Mouse (Mus musculus) ZHBTc4 (cell line): Measurements from ENCODE around the gene Fam53b.
A peak's percentile ranks its signal among the peaks of the same experiment; 100 is the strongest.
"Not testable (repeated sequence)": the region's sequence is repeated elsewhere in the genome, so short reads cannot be mapped to it uniquely, and the experiment has no call there.

ENCODE experiments used
- DNase-seq: peaks from one replicate; pipeline ENCODE4 v3.0.0-alpha.2; 2011; ENCODE audit warnings: low read depth, low spot score

Fam53b gene

DNA sequence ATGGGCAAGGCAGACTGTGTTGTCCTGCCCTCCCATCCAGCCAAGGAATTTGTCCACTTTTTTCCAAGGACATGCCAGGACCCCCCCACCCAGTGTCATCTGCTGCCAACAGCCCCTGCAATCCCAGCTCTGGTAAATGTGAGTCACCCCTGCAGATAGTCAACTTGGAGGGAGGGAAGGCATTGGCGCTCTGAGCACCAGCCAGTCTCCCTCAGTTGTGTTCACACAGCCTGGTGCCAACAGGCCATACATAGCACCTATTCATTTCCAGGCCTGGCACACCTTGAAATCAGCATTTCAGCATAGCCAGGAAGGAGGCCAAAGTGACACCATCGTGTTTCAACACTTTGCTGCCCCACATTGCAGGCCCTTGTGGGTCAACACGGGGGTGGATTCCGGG, 129.8 kb downstream of the Fam53b start:
- DNase-seq: no peak

GRCm38 (mm10) chr7:132682901-132683300, 130.8 kb downstream of the Fam53b start:
- DNase-seq: no peak

GRCm38 (mm10) chr7:132682336-132682735, 131.3 kb downstream of the Fam53b start:
- no peak for DNase-seq

DNA sequence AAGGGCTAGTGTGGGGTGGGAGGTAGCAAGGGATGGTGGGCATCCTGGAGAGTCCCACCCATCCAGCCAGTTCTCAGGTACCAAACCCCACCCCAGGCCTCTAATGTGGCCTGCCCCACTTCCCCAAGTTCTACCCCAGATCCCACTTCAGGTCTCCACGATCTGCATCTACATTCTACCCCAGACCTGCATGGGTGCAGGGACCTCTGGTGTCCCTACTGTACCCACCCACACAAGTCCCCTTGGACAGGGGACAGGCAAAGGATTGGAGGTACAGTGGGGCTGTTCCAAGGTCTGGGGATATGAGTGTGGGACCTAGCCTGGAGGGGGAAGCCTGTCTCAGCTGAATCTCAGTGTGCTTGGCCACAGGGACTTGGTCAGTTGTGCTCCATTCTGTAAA, 131.9 kb downstream of the Fam53b start:
- DNase-seq: no peak

GRCm38 (mm10) chr7:132681296-132681695, 132.4 kb downstream of the Fam53b start:
- no peak for DNase-seq

GRCm38 (mm10) chr7:132679549-132679948, 134.1 kb downstream of the Fam53b start:
- peak; percentile 26 for DNase-seq

DNA sequence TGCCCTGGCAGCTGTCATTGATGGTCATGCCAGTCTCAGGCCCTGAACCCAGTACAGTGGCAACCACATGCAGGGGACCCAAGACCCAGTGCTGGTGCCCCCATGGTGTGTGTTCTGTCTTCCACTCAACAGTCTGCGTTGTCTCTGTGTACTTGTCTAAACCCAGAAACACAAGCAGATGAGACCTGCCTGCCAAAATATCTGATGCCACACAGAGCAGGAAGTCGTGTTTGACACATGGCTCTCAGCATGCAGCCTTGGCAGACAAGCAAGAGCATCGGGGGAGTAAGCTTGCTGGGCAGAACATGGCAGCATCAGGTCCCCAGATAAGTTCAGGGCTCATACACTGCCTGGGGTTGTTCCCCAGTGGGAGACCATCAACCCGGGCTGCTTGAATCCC, 134.6 kb downstream of the Fam53b start:
- DNase-seq: no peak

GRCm38 (mm10) chr7:132675922-132676321, 137.8 kb downstream of the Fam53b start:
- DNase-seq: no peak

- peak; percentile 77 for DNase-seq
These were observed 139.5 kb downstream of the Fam53b start for GRCm38 (mm10) chr7:132673931-132674755.

GRCm38 (mm10) chr7:132672481-132672959, 141.2 kb downstream of the Fam53b start:
- DNase-seq: peak; percentile 65

DNA sequence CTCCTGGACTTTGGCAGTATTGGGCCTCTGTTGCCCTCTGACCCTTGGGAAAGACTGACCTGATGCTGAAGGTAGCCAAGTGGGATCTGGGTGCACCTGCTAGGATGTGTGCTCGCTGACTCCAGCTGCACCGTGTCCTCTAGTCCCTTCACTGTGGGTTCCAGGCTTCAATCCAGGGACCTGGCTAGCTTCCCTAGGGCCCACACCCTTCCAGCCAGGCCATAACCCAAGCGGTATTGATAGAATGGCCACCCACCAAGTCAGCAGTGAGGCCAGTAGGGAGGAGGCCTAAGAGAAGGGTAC, 142.9 kb downstream of the Fam53b start:
- DNase-seq: no peak

- DNase-seq: no peak
These were observed 143.5 kb downstream of the Fam53b start for GRCm38 (mm10) chr7:132669999-132670862.

- no peak for DNase-seq
These were observed 145.1 kb downstream of the Fam53b start for GRCm38 (mm10) chr7:132668604-132669003.

GRCm38 (mm10) chr7:132666516-132666915, 147.2 kb downstream of the Fam53b start:
- DNase-seq: no peak

DNA sequence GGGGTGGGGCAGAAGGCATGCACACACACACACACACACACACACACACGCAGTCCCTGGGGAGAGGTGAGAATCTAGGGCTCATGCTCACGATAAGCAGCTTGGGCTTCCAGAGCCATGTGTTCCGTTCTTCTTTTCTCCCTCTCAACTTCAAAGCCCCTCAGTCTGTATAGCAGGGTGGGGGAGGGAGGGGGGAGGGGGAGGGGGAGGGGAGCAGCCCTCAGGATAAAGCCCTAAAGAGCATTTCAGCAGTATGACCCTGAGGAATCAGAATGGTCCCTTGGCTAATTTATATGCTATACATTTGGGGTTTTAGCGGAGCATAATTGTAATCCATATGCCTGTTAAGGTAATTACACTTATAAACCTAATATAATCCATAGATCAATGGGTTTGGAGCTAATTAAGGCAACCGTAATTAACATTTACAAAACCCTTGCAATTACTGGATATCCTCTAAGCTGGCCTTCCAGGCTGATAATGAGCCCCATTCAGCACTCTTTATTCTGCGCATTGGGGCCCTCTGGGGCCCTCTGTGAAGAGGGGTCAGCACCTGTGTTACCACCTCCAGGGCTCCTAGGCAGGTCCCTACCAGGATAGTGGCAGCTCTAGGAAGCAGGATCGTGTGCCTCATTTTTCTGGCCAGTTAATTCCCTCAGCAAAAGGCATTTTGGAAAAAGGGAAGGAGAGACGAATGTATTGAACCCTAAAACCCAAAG, 147.9 kb downstream of the Fam53b start:
- no peak for DNase-seq

DNA sequence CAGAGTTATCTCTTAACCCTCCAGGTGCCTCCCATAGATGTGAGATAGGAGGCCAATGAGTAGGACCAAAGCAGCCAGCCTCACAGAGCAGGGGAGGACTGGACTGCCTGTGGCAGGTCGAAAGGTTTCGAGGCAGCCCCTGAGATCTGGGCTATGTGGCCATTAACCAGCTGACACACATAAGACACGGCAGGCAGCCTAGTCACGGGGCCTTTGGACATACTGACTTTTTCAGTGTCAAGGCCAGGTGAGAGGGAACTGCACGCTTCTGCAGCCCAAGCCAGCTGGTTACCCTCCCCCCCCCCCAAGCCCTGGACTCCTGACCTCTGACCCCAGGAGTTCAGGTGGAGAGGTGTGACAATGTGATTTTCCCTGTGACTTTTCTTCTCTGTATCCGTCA, 148.9 kb downstream of the Fam53b start:
- DNase-seq: no peak

- DNase-seq: not testable (repeated sequence)
These were observed 150.9 kb downstream of the Fam53b start for GRCm38 (mm10) chr7:132662831-132663230.
